Mouse (Mus musculus) heart, embryonic 11.5 days (tissue): Measurements from ENCODE around the gene Gm21190. TPM values are rescaled to one million over a fixed set of nuclear protein-coding genes. Genes with fewer than 3 reads are reported as not detected.

Experiments used
- polyA plus RNA-seq: library from polyadenylated mRNA; unstranded; fragments of >200 nt; fragmentation: Nextera tagmentation; extraction: Ambion mirVana; gene quantifications from 2 replicates; pipeline ENCODE4 v1.2.1, GENCODE M21; 2014

The Gm21190 gene
- polyA plus RNA-seq, 1 experiment from 2014 or later = not detected

Other genes with a start within 250 kb of the Gm21190 start
- gene Gm21149, start 52.7 kb downstream of the Gm21190 start, polyA plus RNA-seq = not detected in 2 replicates
- gene Gm21083, start 48.1 kb upstream of the Gm21190 start, polyA plus RNA-seq = 0.27 and 0.35 TPM in 2 replicates
- not detected in 2 replicates for gene Speer4d, start 89.8 kb upstream of the Gm21190 start, polyA plus RNA-seq
- not detected in 2 replicates for gene 4930572O03Rik, start 127.8 kb upstream of the Gm21190 start, polyA plus RNA-seq
- 0.14 TPM in 1 of 2 replicates, not detected in the other for gene Speer4c, start 185.0 kb upstream of the Gm21190 start, polyA plus RNA-seq